Mouse (Mus musculus): ENCODE data around the gene Usp28. TPM values are rescaled to one million over a fixed set of nuclear protein-coding genes. Genes with fewer than 3 reads are reported as not detected.

The Usp28 gene
- polyA plus RNA-seq, 1 experiment = 17.9 TPM

GRCm38 (mm10) chr9:49023956-49024355 lies 38.8 kb downstream of the Usp28 start:
- DNase-seq (ENCODE audit: low spot score) = no peak

DNA sequence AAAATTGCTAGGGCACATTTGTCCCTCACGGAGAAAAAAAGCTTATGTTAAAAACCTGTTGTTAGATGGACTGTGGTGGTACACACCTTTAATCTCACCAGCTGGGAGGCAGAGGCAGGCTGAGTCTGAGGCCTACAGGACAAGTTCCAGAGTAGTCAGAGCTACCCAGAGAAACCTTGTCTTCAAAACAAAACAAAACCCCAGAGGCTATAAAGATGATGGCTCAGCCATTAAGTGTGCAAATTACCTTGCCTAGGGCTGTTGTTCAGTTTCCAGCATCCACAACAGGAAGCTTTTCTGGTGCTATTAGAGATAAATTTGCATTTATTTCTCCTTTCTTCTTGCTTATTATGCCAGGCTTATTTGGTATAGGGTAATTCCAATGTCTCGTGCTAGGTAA lies 39.4 kb downstream of the Usp28 start:
- no peak for DNase-seq (ENCODE audit: low spot score)

DNA sequence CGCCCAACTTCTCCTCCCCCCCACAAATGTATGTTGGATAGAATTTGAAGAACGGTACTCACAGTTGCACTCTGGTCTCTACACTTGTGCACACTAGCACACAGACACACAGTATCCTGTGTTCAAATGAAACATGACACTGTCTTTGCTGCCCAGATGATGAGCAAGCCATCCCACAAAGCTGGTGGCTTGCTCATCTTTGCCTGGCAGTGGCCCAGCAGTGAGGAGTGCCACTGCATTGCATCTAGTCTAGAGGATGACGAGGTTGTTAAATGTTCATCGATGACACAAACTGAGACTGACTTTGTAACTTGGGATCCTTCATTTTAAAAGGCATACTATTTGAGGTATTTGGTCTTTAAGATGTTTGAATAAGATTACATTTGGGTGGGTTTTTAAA lies 49.6 kb downstream of the Usp28 start:
- DNase-seq (ENCODE audit: low spot score) = no peak

GRCm38 (mm10) chr9:49050901-49051300 lies 65.7 kb downstream of the Usp28 start:
- no peak for DNase-seq (ENCODE audit: low spot score)

DNA sequence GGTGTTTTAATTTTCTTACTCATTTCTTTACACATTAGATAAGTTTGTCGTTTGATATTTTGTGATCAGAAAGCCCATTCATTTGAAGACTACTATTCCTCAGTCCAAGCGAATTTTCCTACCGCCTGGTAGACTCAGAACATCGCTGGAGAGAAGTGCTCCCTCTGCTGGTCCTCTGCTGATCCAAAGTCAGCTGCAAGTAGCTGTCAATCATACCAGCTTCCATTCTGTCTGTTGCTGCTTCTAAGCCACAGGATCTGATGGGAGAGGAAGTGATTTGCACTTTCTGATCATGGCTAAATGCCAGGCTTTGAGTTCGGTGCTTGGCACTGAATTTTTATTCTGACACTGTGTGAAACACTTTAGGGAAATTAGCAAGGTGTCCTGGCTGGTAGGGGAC lies 66.2 kb downstream of the Usp28 start:
- DNase-seq (ENCODE audit: low spot score) = no peak

GRCm38 (mm10) chr9:49054028-49054427 lies 68.9 kb downstream of the Usp28 start:
- no peak for DNase-seq (ENCODE audit: low spot score)

GRCm38 (mm10) chr9:49055333-49056205 lies 70.4 kb downstream of the Usp28 start, which contains the start of gene Zw10:
Gene Zw10 (plus strand): TSS chr9:49055613.
- DNase-seq (ENCODE audit: low spot score) = peak; percentile 85

DNA sequence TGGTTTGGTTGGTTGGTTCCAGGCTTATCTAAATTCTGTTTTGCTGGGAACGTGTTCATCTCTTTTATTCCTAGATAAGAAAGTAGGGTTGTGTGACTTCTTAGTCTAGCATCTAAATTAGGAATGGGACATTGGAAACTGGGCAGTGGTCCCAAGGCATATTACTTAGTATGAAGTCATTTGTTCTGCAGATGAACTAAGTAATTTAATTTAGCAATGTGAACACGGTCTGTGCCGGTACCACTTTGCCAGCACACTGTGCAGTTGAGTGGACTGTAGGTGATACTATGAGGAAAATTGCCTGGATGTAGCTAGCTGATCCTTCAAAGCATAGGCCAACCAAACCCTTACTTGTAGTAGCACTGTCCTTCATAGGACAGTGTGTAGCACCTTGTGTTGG lies 91.7 kb downstream of the Usp28 start:
- no peak for DNase-seq (ENCODE audit: low spot score)

DNA sequence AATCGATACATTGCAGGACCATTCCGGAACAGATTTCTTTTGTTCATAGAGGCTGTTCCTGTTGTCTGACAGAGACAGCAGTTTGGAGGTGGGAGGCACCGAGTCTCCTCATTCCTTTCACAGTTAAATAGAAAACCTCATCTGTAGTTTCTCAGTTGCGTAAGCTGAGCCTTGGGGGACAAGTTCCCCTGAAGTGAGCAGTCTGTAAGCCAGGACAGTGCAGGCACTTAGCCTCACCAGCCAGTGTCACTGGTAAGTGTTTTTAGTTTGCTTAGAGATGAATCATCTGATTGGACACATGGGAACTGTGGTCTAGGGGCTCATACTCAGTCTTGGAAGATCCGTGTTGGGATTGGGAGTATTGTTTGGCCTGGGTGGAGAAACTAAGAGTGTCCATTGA lies 95.9 kb downstream of the Usp28 start, which contains the start of gene Tmprss5:
Tmprss5 (plus strand) TSS at position 154 of the 400 bp plus-strand sequence.
- no peak for DNase-seq (ENCODE audit: low spot score)

DNA sequence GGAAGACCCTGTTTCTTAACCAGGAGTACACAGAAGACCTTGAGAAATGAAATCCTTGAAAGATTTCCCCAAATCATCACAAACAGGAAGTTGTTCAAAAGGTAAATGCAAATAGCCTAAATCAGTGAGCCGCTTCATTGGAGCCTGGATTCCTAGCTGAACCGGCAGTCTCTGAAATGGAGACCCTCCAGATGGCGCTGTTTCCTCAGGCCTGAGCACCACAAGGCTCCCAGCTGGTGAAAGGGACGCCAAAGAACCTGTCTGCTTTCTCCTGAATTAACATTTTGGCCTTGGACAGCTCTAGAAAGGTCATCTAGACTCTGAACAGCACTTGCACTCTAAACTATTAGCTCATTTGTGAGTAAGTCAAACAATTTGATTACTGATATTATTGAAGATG lies 96.4 kb downstream of the Usp28 start:
- no peak for DNase-seq (ENCODE audit: low spot score)

DNA sequence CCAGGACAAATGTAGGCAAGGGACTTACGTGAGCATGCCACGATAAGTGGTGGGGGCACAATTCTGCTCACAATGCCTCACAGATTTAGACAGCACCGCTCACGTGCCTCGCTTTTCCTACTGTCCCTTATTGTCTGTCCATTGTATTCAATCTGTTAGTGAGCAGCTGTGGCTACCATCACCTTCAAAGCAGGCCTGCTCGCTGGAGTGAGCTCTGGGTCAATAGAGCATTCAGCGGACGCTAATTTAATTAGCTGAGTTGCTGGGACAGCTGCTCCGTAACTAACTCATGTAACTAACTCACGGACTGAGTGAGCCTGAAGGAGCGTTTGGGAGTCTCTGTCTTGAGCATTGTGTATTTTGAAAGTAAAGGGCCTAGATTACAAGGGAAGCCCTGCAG lies 102.1 kb downstream of the Usp28 start:
- DNase-seq (ENCODE audit: low spot score) = no peak

Other genes with a start within 250 kb of the Usp28 start
- gene Zbtb16, start 149.2 kb upstream of the Usp28 start, polyA plus RNA-seq (2012; rRNA removed) = 7.4 and 21.3 TPM in 2 replicates
- 1.1 and 1.7 TPM in 2 replicates for gene Htr3a, start 74.3 kb upstream of the Usp28 start, polyA plus RNA-seq (2012; rRNA removed)
- 0.17 and 0.21 TPM in 2 replicates for gene Htr3b, start 20.4 kb upstream of the Usp28 start, polyA plus RNA-seq (2012; rRNA removed)
- 18.8 and 23.6 TPM in 2 replicates for gene Zw10, start 70.2 kb downstream of the Usp28 start, polyA plus RNA-seq (2012; rRNA removed)
- 4.3 and 4.6 TPM in 2 replicates for gene Tmprss5, start 95.9 kb downstream of the Usp28 start, polyA plus RNA-seq (2012; rRNA removed)

Data from urinary bladder, adult 2 months (tissue).